Mouse (Mus musculus): Measurements from ENCODE around the gene Olfr476. TPM values are rescaled to one million over a fixed set of nuclear protein-coding genes. Genes with fewer than 3 reads are reported as not detected.
"Not testable (repeated sequence)": the region's sequence is repeated elsewhere in the genome, so short reads cannot be mapped to it uniquely, and the experiment has no call there.

The Olfr476 gene
- polyA plus RNA-seq (2015; fragmentation: Nextera tagmentation; extraction: Ambion mirVana) = not detected in 2 replicates

DNA sequence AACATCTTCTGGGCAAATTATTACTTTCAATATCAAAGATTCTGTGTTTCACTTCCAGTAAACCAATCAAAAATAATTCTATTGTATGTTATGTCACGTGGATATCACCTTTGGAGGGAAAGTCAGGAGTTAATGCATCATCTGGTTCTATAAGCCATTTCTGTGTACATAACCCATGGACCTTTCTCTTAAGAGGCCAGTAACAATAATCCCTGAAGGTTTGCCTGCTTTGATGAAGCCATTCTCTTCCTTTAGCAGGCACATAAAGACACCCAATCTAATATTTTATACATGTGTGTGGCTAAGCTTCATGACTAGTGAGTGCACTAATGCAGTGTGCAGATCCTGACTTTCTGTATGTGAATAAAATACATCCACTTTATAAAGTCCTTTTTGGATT, at the start of gene Olfr476:
Gene Olfr476, plus strand, starts transcription at position 301 of the 400 bp plus-strand sequence.
- DNase-seq (ENCODE audit: low spot score) = no peak

DNA sequence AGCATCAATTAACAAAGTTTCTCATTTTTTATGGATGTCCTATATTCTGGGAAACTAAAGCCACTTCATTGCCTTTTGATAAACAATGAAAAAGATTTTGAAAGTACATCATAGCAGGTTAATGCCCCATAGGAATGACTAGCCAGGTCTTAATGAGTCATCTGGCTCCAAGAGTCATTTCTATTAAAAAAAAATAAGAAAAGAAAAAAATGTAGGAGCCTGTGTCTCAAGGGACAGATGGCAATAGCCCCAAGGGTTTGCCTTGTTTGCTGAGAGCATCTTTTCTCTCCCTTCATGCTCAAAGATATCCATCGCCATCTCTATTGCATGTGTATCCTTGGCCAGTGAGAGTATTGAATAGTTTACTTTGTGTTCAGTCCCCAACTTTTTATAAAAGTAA, 34.5 kb upstream of the Olfr476 start, which contains the start of gene Olfr473:
Gene Olfr473, plus strand, starts transcription at position 301 of the 400 bp plus-strand sequence.
- no peak for DNase-seq (ENCODE audit: low spot score)

DNA sequence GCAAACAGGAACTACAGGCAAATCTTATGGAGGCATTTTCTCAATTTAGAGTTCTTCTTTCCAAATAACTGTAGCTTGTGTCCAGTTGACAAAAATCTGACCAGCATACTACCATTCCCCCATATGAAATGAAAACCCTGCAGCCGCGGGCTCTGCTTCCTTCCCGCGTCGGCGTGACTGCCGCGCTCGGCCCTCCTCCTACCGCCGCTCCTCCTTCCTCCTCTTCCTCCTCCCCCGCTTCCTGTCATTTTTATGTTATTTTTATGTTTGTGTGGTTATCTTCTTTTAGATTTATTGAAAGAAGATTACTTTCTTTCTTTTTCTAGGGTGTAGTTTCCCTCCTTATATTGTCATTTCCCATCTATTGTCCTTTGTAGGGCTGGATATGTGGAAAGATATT, 12.1 kb upstream of the Olfr476 start:
- not testable (repeated sequence) for DNase-seq (ENCODE audit: low spot score)

DNA sequence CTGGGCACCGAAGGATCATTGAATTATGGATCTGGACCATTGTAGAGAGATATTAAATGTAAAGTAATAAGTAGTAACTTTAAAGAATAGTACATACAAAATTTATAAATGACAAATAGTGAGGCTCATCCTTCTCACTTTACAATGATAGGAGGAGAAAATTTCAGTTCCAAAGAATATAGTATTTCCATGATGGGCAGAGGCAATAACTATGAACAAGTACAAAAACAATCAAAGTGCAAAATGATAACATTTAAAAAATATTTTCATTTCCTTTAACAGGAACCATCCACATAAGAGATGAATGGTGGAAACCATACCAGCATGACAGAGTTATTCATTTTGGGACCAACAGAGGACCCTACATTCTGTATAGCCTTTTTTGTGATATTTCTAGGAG, 10.3 kb upstream of the Olfr476 start, which contains the start of gene Olfr474:
Gene Olfr474, plus strand, starts transcription at position 301 of the 400 bp plus-strand sequence.
- DNase-seq (ENCODE audit: low spot score) = no peak

GRCm38 (mm10) chr7:107986393-107986792, 21.8 kb downstream of the Olfr476 start, which contains the start of gene Olfr477:
Olfr477 (plus strand) TSS chr7:107986693.
- no peak for DNase-seq (ENCODE audit: low spot score)

- DNase-seq (ENCODE audit: low spot score) = not testable (repeated sequence)
Measured at GRCm38 (mm10) chr7:108014256-108014655, 49.7 kb downstream of the Olfr476 start.

Other genes starting within 250 kb of the Olfr476 start
- gene Cyb5r2, start 206.8 kb upstream of the Olfr476 start, polyA plus RNA-seq (2015; fragmentation: Nextera tagmentation; extraction: Ambion mirVana) = 0.08 and 0.10 TPM in 2 replicates
- gene Ovch2, start 163.6 kb upstream of the Olfr476 start, polyA plus RNA-seq (2015; fragmentation: Nextera tagmentation; extraction: Ambion mirVana) = not detected in 2 replicates
- gene Olfr467, start 152.5 kb upstream of the Olfr476 start, polyA plus RNA-seq (2015; fragmentation: Nextera tagmentation; extraction: Ambion mirVana) = not detected in 2 replicates
- gene Olfr469, start 139.3 kb upstream of the Olfr476 start, polyA plus RNA-seq (2015; fragmentation: Nextera tagmentation; extraction: Ambion mirVana) = not detected in 2 replicates
- gene Olfr470, start 117.3 kb upstream of the Olfr476 start, polyA plus RNA-seq (2015; fragmentation: Nextera tagmentation; extraction: Ambion mirVana) = not detected in 2 replicates
- not detected in 2 replicates for gene Olfr472, start 66.9 kb upstream of the Olfr476 start, polyA plus RNA-seq (2015; fragmentation: Nextera tagmentation; extraction: Ambion mirVana)
- gene Olfr473, start 34.4 kb upstream of the Olfr476 start, polyA plus RNA-seq (2015; fragmentation: Nextera tagmentation; extraction: Ambion mirVana) = not detected in 2 replicates
- not detected in 2 replicates for gene Olfr474, start 10.2 kb upstream of the Olfr476 start, polyA plus RNA-seq (2015; fragmentation: Nextera tagmentation; extraction: Ambion mirVana)
- gene Olfr477, start 21.9 kb downstream of the Olfr476 start, polyA plus RNA-seq (2015; fragmentation: Nextera tagmentation; extraction: Ambion mirVana) = not detected in 2 replicates
- not detected in 2 replicates for gene Olfr478, start 69.2 kb downstream of the Olfr476 start, polyA plus RNA-seq (2015; fragmentation: Nextera tagmentation; extraction: Ambion mirVana)
- gene Olfr479, start 85.9 kb downstream of the Olfr476 start, polyA plus RNA-seq (2015; fragmentation: Nextera tagmentation; extraction: Ambion mirVana) = not detected in 2 replicates
- gene Olfr480, start 102.5 kb downstream of the Olfr476 start, polyA plus RNA-seq (2015; fragmentation: Nextera tagmentation; extraction: Ambion mirVana) = not detected in 2 replicates
- not detected in 2 replicates for gene Olfr481, start 115.1 kb downstream of the Olfr476 start, polyA plus RNA-seq (2015; fragmentation: Nextera tagmentation; extraction: Ambion mirVana)
- 0.09 and 0.10 TPM in 2 replicates for gene Olfr482, start 132.8 kb downstream of the Olfr476 start, polyA plus RNA-seq (2015; fragmentation: Nextera tagmentation; extraction: Ambion mirVana)
- gene Olfr483, start 136.0 kb downstream of the Olfr476 start, polyA plus RNA-seq (2015; fragmentation: Nextera tagmentation; extraction: Ambion mirVana) = not detected in 2 replicates
- gene Olfr484, start 162.6 kb downstream of the Olfr476 start, polyA plus RNA-seq (2015; fragmentation: Nextera tagmentation; extraction: Ambion mirVana) = not detected in 2 replicates
- gene Olfr485, start 195.1 kb downstream of the Olfr476 start, polyA plus RNA-seq (2015; fragmentation: Nextera tagmentation; extraction: Ambion mirVana) = not detected in 2 replicates
- not detected in 2 replicates for gene Olfr486, start 207.9 kb downstream of the Olfr476 start, polyA plus RNA-seq (2015; fragmentation: Nextera tagmentation; extraction: Ambion mirVana)
- not detected in 2 replicates for gene Olfr487, start 249.8 kb downstream of the Olfr476 start, polyA plus RNA-seq (2015; fragmentation: Nextera tagmentation; extraction: Ambion mirVana)

All from thymus, postnatal 0 days (tissue).